Mouse (Mus musculus) testis, adult 2 months (tissue): ENCODE measurements around the gene Fam166a.

Experiments used
- CTCF ChIP-seq: fragments of 200-500 bp; IDR thresholded peaks from 2 replicates; pipeline ENCODE4 v1.5.1; 2012; ENCODE audit warnings: low read depth, mild to moderate bottlenecking, inconsistent platforms, low read length, moderate library complexity; ENCODE audit not compliant: control insufficient read depth, insufficient read depth, insufficient replicate concordance
- POLR2A ChIP-seq: fragments of 200-500 bp; IDR thresholded peaks from 2 replicates; pipeline ENCODE4 v1.6.1; 2012; ENCODE audit warnings: low read depth, mild to moderate bottlenecking, inconsistent platforms, low read length, moderate library complexity; ENCODE audit not compliant: control insufficient read depth

DNA sequence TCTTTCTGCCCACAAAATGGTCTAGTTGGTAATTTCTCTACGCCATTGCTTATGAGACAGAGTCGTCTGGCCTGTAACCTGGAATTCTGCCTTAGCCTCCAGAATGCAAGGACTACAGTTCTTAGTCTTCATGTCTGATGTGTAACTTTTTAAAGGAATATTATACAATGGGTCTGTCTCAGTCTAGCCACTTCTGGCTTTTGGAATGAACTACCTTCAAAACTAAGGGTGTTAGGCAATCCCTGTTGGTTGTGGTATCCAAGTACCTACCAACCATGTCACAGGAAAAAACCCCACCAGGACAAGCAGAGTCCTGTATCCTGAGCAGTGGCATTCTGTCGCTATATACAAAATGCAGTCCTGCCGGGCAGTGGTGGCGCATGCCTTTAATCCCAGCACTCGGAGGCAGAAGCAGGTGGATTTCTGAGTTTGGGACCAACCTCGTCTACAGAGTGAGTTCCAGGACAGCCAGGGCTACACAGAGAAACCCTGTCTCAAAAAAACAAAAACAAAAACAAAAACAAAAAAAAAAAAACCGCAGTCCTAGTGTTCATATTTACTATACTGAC is 7.3 kb downstream of the Fam166a start:
- no peak for TF ChIP-seq POLR2A
- TF ChIP-seq CTCF: no peak
